Mouse (Mus musculus) CD8-positive naive resting alpha-beta T cell, adult 57 days (primary cell): ENCODE data around the gene Grin3a. TPM values are rescaled to one million over a fixed set of nuclear protein-coding genes. Genes with fewer than 3 reads are reported as not detected.

Source experiments
- total RNA-seq: library from RNA; stranded (reverse); gene quantifications from one replicate; pipeline ENCODE4 v1.2.4, GENCODE M21; 2023

Grin3a gene
- total RNA-seq, result not detected

DNA sequence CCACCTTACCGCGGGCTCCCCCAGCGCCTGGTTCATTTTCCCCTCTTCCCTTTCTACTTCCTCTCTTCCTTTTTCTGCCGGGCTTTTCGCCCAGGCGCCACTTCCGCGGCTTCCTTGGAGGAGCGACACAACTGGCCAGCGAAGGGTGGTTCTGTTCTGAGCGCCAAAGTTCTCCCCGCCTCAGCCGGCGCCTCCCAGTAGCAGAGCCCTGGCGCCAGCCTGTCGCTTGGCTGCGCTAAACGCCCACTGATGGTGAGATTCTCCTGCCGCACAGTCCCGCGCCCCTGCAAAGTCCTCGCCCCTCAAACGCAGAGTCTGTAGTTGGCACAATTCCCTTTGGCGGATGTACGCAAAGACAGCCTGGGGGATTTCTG is at the start of gene Grin3a:
Gene Grin3a (minus strand): TSS at position 133 of the 374 bp plus-strand sequence.

GRCm38 (mm10) chr4:49681812-49682211 is 163.7 kb downstream of the Grin3a start, which contains the start of gene Ppp3r2:
Ppp3r2 (minus strand) TSS chr4:49682024.

GRCm38 (mm10) chr4:49631319-49632138 is 214.0 kb downstream of the Grin3a start, which contains the start of gene Rnf20:
Rnf20 (plus strand) TSS chr4:49632006.

Other genes with a start within 250 kb of the Grin3a start
- gene Tmem246, start 247.9 kb downstream of the Grin3a start, total RNA-seq, result not detected
- gene Rnf20, start 213.7 kb downstream of the Grin3a start, total RNA-seq, result 130 TPM
- gene Ppp3r2, start 163.7 kb downstream of the Grin3a start, total RNA-seq, result not detected